Mouse (Mus musculus) neural tube, embryonic 14.5 days (tissue): ENCODE results near the gene Usp17lb. TPM values are rescaled to one million over a fixed set of nuclear protein-coding genes. Genes with fewer than 3 reads are reported as not detected.

Source experiments
- ATAC-seq: fragments of 200-750 bp; cut with Nextera tagmentation; 2 replicates; pipeline ENCODE4 v1.8.0; 2017; ENCODE audit warnings: low read depth, mild to moderate bottlenecking, moderate TSS enrichment, moderate library complexity
- H3K27ac ChIP-seq: fragments of 300-500 bp; sonication (generic); 2 replicates; pipeline ENCODE4 v1.5.1; 2014; ENCODE audit warnings: low read depth, mild to moderate bottlenecking, control low read depth, low read length, moderate library complexity, mixed read lengths
- H3K27me3 ChIP-seq: fragments of 300-500 bp; sonication (generic); 2 replicates; pipeline ENCODE4 v1.6.1; 2014; ENCODE audit warnings: low read length; ENCODE audit not compliant: control insufficient read depth, insufficient read depth
- H3K36me3 ChIP-seq: fragments of 300-500 bp; sonication (generic); 2 replicates; pipeline ENCODE4 v1.6.1; 2014; ENCODE audit warnings: low read length, mixed read lengths; ENCODE audit not compliant: control insufficient read depth, insufficient read depth
- H3K4me1 ChIP-seq: fragments of 300-500 bp; sonication (generic); 2 replicates; pipeline ENCODE4 v1.6.1; 2014; ENCODE audit warnings: low read length; ENCODE audit not compliant: control insufficient read depth, insufficient read depth
- H3K4me2 ChIP-seq: fragments of 300-500 bp; sonication (generic); 2 replicates; pipeline ENCODE4 v1.6.1; 2014; ENCODE audit warnings: mild to moderate bottlenecking, low read depth, low read length, control low read depth
- H3K4me3 ChIP-seq: fragments of 300-500 bp; sonication (generic); 2 replicates; pipeline ENCODE4 v1.5.1; 2014; ENCODE audit warnings: low read depth, low read length, control low read depth, mixed read lengths
- H3K9ac ChIP-seq: fragments of 300-500 bp; sonication (generic); replicated peaks from 2 replicates; pipeline ENCODE4 v1.6.1; 2014; ENCODE audit warnings: low read depth, mild to moderate bottlenecking, control low read depth, low read length, mixed read lengths
- H3K9me3 ChIP-seq: fragments of 300-500 bp; sonication (generic); 2 replicates; pipeline ENCODE4 v1.6.1; 2016; ENCODE audit warnings: low read length; ENCODE audit not compliant: control insufficient read depth
- WGBS: fragments of 180-500 bp; shearing (Covaris S2); extraction: QIAGEN DNeasy Blood & Tissue Kit; methylation state at CpG from one replicate; pipeline ENCODE4 v1.1.7; 2014; 5-methylcytosine and 5-hydroxymethylcytosine counted together
- polyA plus RNA-seq: library from polyadenylated mRNA; unstranded; fragments of >200 nt; fragmentation: Nextera tagmentation; extraction: Ambion mirVana; gene quantifications from 2 replicates; pipeline ENCODE4 v1.2.1, GENCODE M21; 2014

Gene Usp17lb
- polyA plus RNA-seq, 1 experiment from 2014 or later = not detected

GRCm38 (mm10) chr7:104790796-104791195 lies 51.6 kb downstream of the Usp17lb start:
- H3K27ac ChIP-seq = no peak overlapping the region
- no peak overlapping the region for H3K4me2 ChIP-seq
- no peak overlapping the region for H3K4me3 ChIP-seq
- no peaks in the 10 kb centered on the region for H3K36me3 ChIP-seq
- H3K27me3 ChIP-seq = no peaks in the 10 kb centered on the region
- no peaks in the 10 kb centered on the region for H3K4me1 ChIP-seq
- no peak overlapping the region for H3K9ac ChIP-seq
- no peaks in the 10 kb centered on the region for H3K9me3 ChIP-seq
- ATAC-seq = no peak
- WGBS = 77% methylated on average over 1 of the region's 1 CpGs

Other genes with a start within 250 kb of the Usp17lb start
- gene Olfr655, start 240.8 kb downstream of the Usp17lb start, polyA plus RNA-seq = 0.27 TPM in 1 of 2 replicates, not detected in the other
- gene Olfr656, start 228.6 kb downstream of the Usp17lb start, polyA plus RNA-seq = not detected in 2 replicates
- gene Olfr657, start 217.8 kb downstream of the Usp17lb start, polyA plus RNA-seq = not detected in 2 replicates
- 0.09 and 0.16 TPM in 2 replicates for gene Olfr658, start 195.3 kb downstream of the Usp17lb start, polyA plus RNA-seq
- not detected in 2 replicates for gene Olfr659, start 175.8 kb downstream of the Usp17lb start, polyA plus RNA-seq
- gene Olfr661, start 156.1 kb downstream of the Usp17lb start, polyA plus RNA-seq = not detected in 2 replicates
- gene Usp17le, start 65.1 kb downstream of the Usp17lb start, polyA plus RNA-seq = not detected in 2 replicates
- not detected in 2 replicates for gene Usp17la, start 14.4 kb upstream of the Usp17lb start, polyA plus RNA-seq
- not detected in 2 replicates for gene Olfr665, start 35.4 kb upstream of the Usp17lb start, polyA plus RNA-seq
- gene Olfr666, start 53.3 kb upstream of the Usp17lb start, polyA plus RNA-seq = not detected in 2 replicates
- not detected in 2 replicates for gene Olfr667, start 78.9 kb upstream of the Usp17lb start, polyA plus RNA-seq
- not detected in 2 replicates for gene Olfr668, start 85.5 kb upstream of the Usp17lb start, polyA plus RNA-seq
- not detected in 2 replicates for gene Olfr669, start 91.6 kb upstream of the Usp17lb start, polyA plus RNA-seq
- gene Olfr670, start 120.0 kb upstream of the Usp17lb start, polyA plus RNA-seq = not detected in 2 replicates
- gene Olfr671, start 136.5 kb upstream of the Usp17lb start, polyA plus RNA-seq = not detected in 2 replicates
- gene Olfr672, start 159.4 kb upstream of the Usp17lb start, polyA plus RNA-seq = not detected in 2 replicates
- not detected in 2 replicates for gene Olfr675, start 185.9 kb upstream of the Usp17lb start, polyA plus RNA-seq
- gene Olfr676, start 190.1 kb upstream of the Usp17lb start, polyA plus RNA-seq = not detected in 2 replicates
- not detected in 2 replicates for gene Olfr677, start 208.8 kb upstream of the Usp17lb start, polyA plus RNA-seq
- not detected in 2 replicates for gene Olfr678, start 221.9 kb upstream of the Usp17lb start, polyA plus RNA-seq
- not detected in 2 replicates for gene Olfr679, start 238.6 kb upstream of the Usp17lb start, polyA plus RNA-seq